Mouse (Mus musculus) embryonic facial prominence, embryonic 14.5 days (tissue): ENCODE measurements at regions not wholly inside any gene's neighbourhood (a gene's known extent, or its start where the extent isn't known, plus 50 kb on each side); places are given as distances from the start of the nearest gene placed in this dataset.

Experiments used
- ATAC-seq: fragments of 200-750 bp; cut with Nextera tagmentation; 2 replicates; pipeline ENCODE4 v1.8.0; 2017; ENCODE audit warnings: low read depth, moderate number of reproducible peaks, moderate TSS enrichment
- DNase-seq: peaks from one replicate; pipeline ENCODE4 v3.0.0-alpha.2; 2015; ENCODE audit warnings: low spot score
- H3K27ac ChIP-seq: fragments of 300-500 bp; sonication (generic); replicated peaks from 2 replicates; pipeline ENCODE4 v1.5.1; 2014; ENCODE audit warnings: low read depth, mild to moderate bottlenecking, low read length, moderate library complexity
- H3K27me3 ChIP-seq: fragments of 300-500 bp; sonication (generic); replicated peaks from 2 replicates; pipeline ENCODE4 v1.6.1; 2014; ENCODE audit warnings: low read length; ENCODE audit not compliant: control insufficient read depth, insufficient read depth
- H3K36me3 ChIP-seq: fragments of 300-500 bp; sonication (generic); 2 replicates; pipeline ENCODE4 v1.6.1; 2014; ENCODE audit warnings: low read length, mixed read lengths; ENCODE audit not compliant: control insufficient read depth, insufficient read depth
- H3K4me1 ChIP-seq: fragments of 300-500 bp; sonication (generic); 2 replicates; pipeline ENCODE4 v1.6.1; 2014; ENCODE audit warnings: antibody characterized with exemption, low read length; ENCODE audit not compliant: control insufficient read depth, insufficient read depth
- H3K4me2 ChIP-seq: fragments of 300-500 bp; sonication (generic); 2 replicates; pipeline ENCODE4 v1.6.1; 2014; ENCODE audit warnings: low read depth, mild to moderate bottlenecking, low read length, moderate library complexity, mixed read lengths
- H3K4me3 ChIP-seq: fragments of 300-500 bp; sonication (generic); 2 replicates; pipeline ENCODE4 v1.5.1; 2014; ENCODE audit warnings: low read depth, mild to moderate bottlenecking, low read length
- H3K9ac ChIP-seq: fragments of 300-500 bp; sonication (generic); 2 replicates; pipeline ENCODE4 v1.6.1; 2014; ENCODE audit warnings: low read depth, mild to moderate bottlenecking, low read length, moderate library complexity, mixed read lengths
- H3K9me3 ChIP-seq: fragments of 300-500 bp; sonication (generic); 2 replicates; pipeline ENCODE4 v1.6.1; 2016; ENCODE audit warnings: low read length; ENCODE audit not compliant: control insufficient read depth
- WGBS: fragments of 180-500 bp; shearing (Covaris S2); extraction: QIAGEN DNeasy Blood & Tissue Kit; methylation state at CpG from one replicate; pipeline ENCODE4 v1.1.7; 2014; 5-methylcytosine and 5-hydroxymethylcytosine counted together

GRCm38 (mm10) chr14:110570717-110571116 is 184.2 kb downstream of the Slitrk6 start:
- Histone ChIP-seq H3K4me3 (no peak overlapping the region), H3K27me3 (no peaks in the 10 kb centered on the region), H3K9me3 (no peaks in the 10 kb centered on the region), H3K9ac (no peak overlapping the region), H3K36me3 (no peaks in the 10 kb centered on the region), H3K27ac (no peak overlapping the region), H3K4me2 (no peak overlapping the region), H3K4me1 (no peaks in the 10 kb centered on the region)
- DNase-seq = no peak
- ATAC-seq = no peak
- 95% methylated on average over 2 of the region's 2 CpGs for WGBS

DNA sequence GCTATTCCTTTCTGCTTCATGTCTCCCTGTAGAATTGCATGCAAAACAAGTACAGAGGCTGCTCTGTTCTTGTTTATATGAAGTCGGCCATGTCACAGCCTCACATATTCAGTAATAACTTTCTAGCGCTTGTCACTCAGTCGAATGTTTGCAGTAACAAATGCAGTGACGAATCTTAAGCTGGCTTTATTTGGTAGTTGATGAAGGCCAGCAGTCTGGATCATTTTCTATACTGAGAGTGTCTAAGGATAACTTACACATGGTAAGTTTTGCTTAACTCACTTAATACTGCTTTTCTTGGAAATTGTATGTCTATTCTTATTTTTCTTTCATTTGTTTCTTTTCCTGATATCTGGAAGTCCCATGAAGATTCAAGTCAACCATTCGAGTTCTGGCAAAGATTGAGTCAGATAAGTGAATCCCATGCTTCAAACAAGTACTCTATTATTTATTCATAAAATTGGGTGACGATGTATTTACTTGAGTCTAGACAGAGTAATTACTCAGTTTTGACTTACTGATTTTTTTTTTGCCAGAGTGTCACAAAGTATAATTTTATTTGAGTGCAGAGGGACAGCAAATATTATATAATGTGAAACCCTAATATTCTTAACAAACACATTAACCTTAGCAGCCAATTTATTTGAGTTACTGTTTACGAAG is 189.0 kb downstream of the Slitrk6 start:
- WGBS = 68% methylated on average over 7 of the region's 7 CpGs
- H3K4me2 ChIP-seq = no peak overlapping the region
- H3K27ac ChIP-seq = no peak overlapping the region
- no peak overlapping the region for H3K9ac ChIP-seq
- ATAC-seq (no peak), DNase-seq (no peak)
- no peaks in the 10 kb centered on the region for H3K36me3 ChIP-seq
- H3K27me3 ChIP-seq = no peaks in the 10 kb centered on the region
- H3K4me3 ChIP-seq = no peak overlapping the region
- no peaks in the 10 kb centered on the region for H3K4me1 ChIP-seq
- H3K9me3 ChIP-seq = no peaks in the 10 kb centered on the region

DNA sequence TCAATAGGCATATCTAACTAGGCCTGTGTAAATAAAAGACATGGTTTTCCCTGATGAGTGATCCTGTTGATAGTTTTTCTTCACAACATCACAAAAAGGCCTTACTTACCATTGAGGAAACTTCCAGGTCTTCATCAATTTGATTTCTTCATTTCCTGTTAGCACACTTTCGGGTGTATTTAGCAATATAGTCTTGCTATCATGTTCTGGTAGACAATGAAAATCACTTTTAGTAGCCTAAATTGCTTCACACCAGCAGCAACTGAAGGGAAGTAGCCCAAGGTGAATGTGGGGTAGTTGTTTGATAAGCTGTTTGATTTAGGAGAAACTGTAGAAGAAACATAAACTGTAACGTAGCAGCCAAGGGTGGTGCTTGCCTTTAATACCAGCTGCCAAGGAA is 190.3 kb downstream of the Slitrk6 start:
- Histone ChIP-seq H3K36me3 (no peaks in the 10 kb centered on the region), H3K4me2 (no peak overlapping the region), H3K4me3 (no peak overlapping the region), H3K9me3 (no peaks in the 10 kb centered on the region), H3K9ac (no peak overlapping the region), H3K27me3 (no peaks in the 10 kb centered on the region), H3K4me1 (no peaks in the 10 kb centered on the region), H3K27ac (no peak overlapping the region)
- DNase-seq (no peak), ATAC-seq (no peak)
- 80% methylated on average over 2 of the region's 2 CpGs for WGBS

DNA sequence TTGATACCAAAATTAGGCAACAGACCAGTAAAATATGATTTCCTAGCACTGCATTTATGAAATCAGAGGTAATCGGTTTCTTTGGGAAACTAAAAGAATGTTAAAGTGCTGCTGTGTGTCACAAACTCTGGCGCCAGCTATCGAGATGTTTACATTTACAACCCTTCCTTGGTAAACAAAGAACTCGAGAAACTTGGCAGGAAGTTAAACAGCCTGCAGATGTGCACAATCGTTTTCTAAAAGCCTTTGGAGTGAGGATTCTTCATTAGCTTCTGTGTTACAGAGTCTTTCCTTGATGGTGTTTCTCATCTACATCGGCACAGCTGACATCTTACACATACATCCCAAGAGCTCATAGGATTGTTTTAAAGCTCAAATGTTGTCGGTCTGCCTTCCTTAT is 209.7 kb downstream of the Slitrk6 start:
- DNase-seq = peak; percentile 54
- Histone ChIP-seq H3K4me3 (no peak overlapping the region), H3K27me3 (no peaks in the 10 kb centered on the region), H3K9me3 (no peaks in the 10 kb centered on the region), H3K27ac (no peak overlapping the region), H3K36me3 (no peaks in the 10 kb centered on the region), H3K4me1 (no peaks in the 10 kb centered on the region), H3K4me2 (no peak overlapping the region), H3K9ac (no peak overlapping the region)
- WGBS = 46% methylated on average over 7 of the region's 7 CpGs
- no peak for ATAC-seq

- H3K4me1 ChIP-seq = no peaks in the 10 kb centered on the region
- H3K9me3 ChIP-seq = no peaks in the 10 kb centered on the region
- DNase-seq = no peak
- no peaks in the 10 kb centered on the region for H3K27me3 ChIP-seq
- no peak overlapping the region for H3K27ac ChIP-seq
- no peak overlapping the region for H3K9ac ChIP-seq
- H3K36me3 ChIP-seq = no peaks in the 10 kb centered on the region
- no peak overlapping the region for H3K4me2 ChIP-seq
- WGBS = 86% methylated on average over 4 of the region's 4 CpGs
- H3K4me3 ChIP-seq = no peak overlapping the region
- no peak for ATAC-seq
Measured at GRCm38 (mm10) chr14:110543303-110544134, 211.4 kb downstream of the Slitrk6 start.

DNA sequence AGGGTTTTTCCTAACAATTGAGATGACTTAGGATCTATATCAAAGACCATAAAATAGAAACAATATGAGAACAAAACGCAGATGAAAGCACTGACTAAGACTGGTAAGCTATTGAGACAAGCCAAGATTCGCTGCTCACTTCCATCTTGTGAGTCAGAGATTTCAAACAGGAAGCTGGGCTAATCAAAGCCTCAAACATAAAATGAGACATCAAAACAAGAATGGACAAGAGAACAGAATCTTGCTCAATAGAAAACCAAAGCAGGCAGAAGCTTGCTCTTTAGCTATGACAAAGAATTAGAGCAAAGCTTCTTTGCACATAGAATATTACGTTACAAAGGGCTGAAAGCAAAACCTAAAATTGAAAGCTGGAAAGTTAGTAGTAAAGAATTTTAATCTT is 227.6 kb downstream of the Slitrk6 start:
- WGBS = 65% methylated on average over 3 of the region's 3 CpGs
- Histone ChIP-seq H3K4me2 (no peak overlapping the region), H3K27ac (no peak overlapping the region), H3K36me3 (no peaks in the 10 kb centered on the region), H3K9me3 (no peaks in the 10 kb centered on the region), H3K9ac (no peak overlapping the region), H3K27me3 (no peaks in the 10 kb centered on the region), H3K4me3 (no peak overlapping the region), H3K4me1 (no peaks in the 10 kb centered on the region)
- DNase-seq (peak; percentile 40), ATAC-seq (no peak)

GRCm38 (mm10) chr14:110485057-110485456 is 269.9 kb downstream of the Slitrk6 start:
- ATAC-seq = no peak
- Histone ChIP-seq H3K4me2 (no peak overlapping the region), H3K9ac (no peak overlapping the region), H3K4me3 (no peak overlapping the region), H3K27ac (no peak overlapping the region), H3K9me3 (no peaks in the 10 kb centered on the region), H3K4me1 (no peaks in the 10 kb centered on the region), H3K36me3 (no peaks in the 10 kb centered on the region), H3K27me3 (no peaks in the 10 kb centered on the region)
- 55% methylated on average over 3 of the region's 3 CpGs for WGBS
- DNase-seq = peak; percentile 69

- H3K4me1 ChIP-seq = no peaks in the 10 kb centered on the region
- H3K27me3 ChIP-seq = no peaks in the 10 kb centered on the region
- DNase-seq (peak; percentile 27), ATAC-seq (peak; percentile 18; the same call in 1 of the 2 replicates)
- no peak overlapping the region for H3K27ac ChIP-seq
- no peaks in the 10 kb centered on the region for H3K9me3 ChIP-seq
- H3K36me3 ChIP-seq = no peaks in the 10 kb centered on the region
- no peak overlapping the region for H3K4me3 ChIP-seq
- 40% methylated on average over 3 of the region's 3 CpGs for WGBS
- no peak overlapping the region for H3K4me2 ChIP-seq
- no peak overlapping the region for H3K9ac ChIP-seq
Measured at GRCm38 (mm10) chr14:110472743-110473142, 282.2 kb downstream of the Slitrk6 start.

GRCm38 (mm10) chr14:110472176-110472575 is 282.8 kb downstream of the Slitrk6 start:
- DNase-seq (no peak), ATAC-seq (no peak)
- Histone ChIP-seq H3K4me1 (no peaks in the 10 kb centered on the region), H3K36me3 (no peaks in the 10 kb centered on the region), H3K9me3 (no peaks in the 10 kb centered on the region), H3K4me3 (no peak overlapping the region), H3K4me2 (no peak overlapping the region), H3K27ac (no peak overlapping the region), H3K27me3 (no peaks in the 10 kb centered on the region), H3K9ac (no peak overlapping the region)
- 73% methylated on average over 3 of the region's 3 CpGs for WGBS
